Mouse (Mus musculus) 416B (cell line): ENCODE measurements at regions not wholly inside any gene's neighbourhood (a gene's known extent, or its start where the extent isn't known, plus 50 kb on each side); places are given as distances from the start of the nearest gene placed in this dataset.
"Not testable (repeated sequence)": the region's sequence is repeated elsewhere in the genome, so short reads cannot be mapped to it uniquely, and the experiment has no call there.

Source experiments
- DNase-seq: peaks from one replicate; pipeline ENCODE4 v3.0.0; 2011; ENCODE audit warnings: low read depth

- no peak for DNase-seq
Measured at GRCm38 (mm10) chr1:79379736-79380135, 60.2 kb downstream of the Scg2 start.

- no peak for DNase-seq
Measured at GRCm38 (mm10) chr1:79374811-79375210, 65.1 kb downstream of the Scg2 start.

GRCm38 (mm10) chr1:79357291-79358045 lies 82.5 kb downstream of the Scg2 start:
- DNase-seq: peak; percentile 7

GRCm38 (mm10) chr1:79346511-79346910 lies 93.4 kb downstream of the Scg2 start:
- DNase-seq: no peak

- DNase-seq: no peak
Measured at GRCm38 (mm10) chr1:79335480-79336114, 104.3 kb downstream of the Scg2 start.

- DNase-seq: no peak
Measured at GRCm38 (mm10) chr1:79317194-79317593, 122.7 kb downstream of the Scg2 start.

GRCm38 (mm10) chr1:79314774-79315173 lies 125.1 kb downstream of the Scg2 start:
- DNase-seq: no peak

GRCm38 (mm10) chr1:79312153-79312552 lies 127.8 kb downstream of the Scg2 start:
- DNase-seq: no peak

- DNase-seq: no peak
Measured at GRCm38 (mm10) chr1:79303602-79304001, 136.3 kb downstream of the Scg2 start.

- DNase-seq: no peak
Measured at GRCm38 (mm10) chr1:79299639-79300038, 140.3 kb downstream of the Scg2 start.

- DNase-seq: no peak
Measured at GRCm38 (mm10) chr1:79259726-79260125, 180.2 kb downstream of the Scg2 start.

- no peak for DNase-seq
Measured at GRCm38 (mm10) chr1:79212970-79213369, 226.9 kb downstream of the Scg2 start.

- no peak for DNase-seq
Measured at GRCm38 (mm10) chr1:79212471-79212870, 227.4 kb downstream of the Scg2 start.

GRCm38 (mm10) chr1:79211981-79212380 lies 227.9 kb downstream of the Scg2 start:
- not testable (repeated sequence) for DNase-seq

GRCm38 (mm10) chr1:79207207-79207606 lies 232.7 kb downstream of the Scg2 start:
- DNase-seq: no peak

- DNase-seq: peak; percentile 17
Measured at GRCm38 (mm10) chr1:79197682-79198081, 242.2 kb downstream of the Scg2 start.

- no peak for DNase-seq
Measured at GRCm38 (mm10) chr1:79191031-79191430, 248.9 kb downstream of the Scg2 start.

- no peak for DNase-seq
Measured at GRCm38 (mm10) chr1:79183534-79184411, 256.1 kb downstream of the Scg2 start.

GRCm38 (mm10) chr1:79144113-79144512 lies 295.8 kb downstream of the Scg2 start:
- DNase-seq: peak; percentile 23
